Mouse (Mus musculus): ENCODE measurements around the gene Lama2. TPM values are rescaled to one million over a fixed set of nuclear protein-coding genes. Genes with fewer than 3 reads are reported as not detected.

Lama2 gene
- polyA plus RNA-seq, 1 experiment from 2014 or later, result 7.6 TPM

GRCm38 (mm10) chr10:27123763-27124162, 495.8 kb downstream of the Lama2 start:
- Histone ChIP-seq H3K9ac (ENCODE audit: low read length) (no peak overlapping the region), H3K4me2 (ENCODE audit: low read depth, low read length, severe bottlenecking) (no peak overlapping the region), H3K4me3 (ENCODE audit: low read depth, low read length) (no peak overlapping the region), H3K4me1 (replicated peaks; ENCODE audit: control insufficient read depth, insufficient read depth, low read length) (no peaks in the 10 kb centered on the region), H3K27ac (ENCODE audit: low read depth, low read length) (no peak overlapping the region), H3K36me3 (ENCODE audit: control insufficient read depth, insufficient read depth, low read length) (no peaks in the 10 kb centered on the region), H3K9me3 (ENCODE audit: control insufficient read depth, low read length) (no peaks in the 10 kb centered on the region), H3K27me3 (ENCODE audit: control insufficient read depth, insufficient read depth, low read length) (no peaks in the 10 kb centered on the region)
- ATAC-seq (replicated peaks; ENCODE audit: low FRiP score), result no peak
- 89% methylated on average over 5 of the region's 5 CpGs for WGBS
- no peak for DNase-seq (ENCODE audit: low spot score)

GRCm38 (mm10) chr10:27117815-27118214, 501.7 kb downstream of the Lama2 start:
- Histone ChIP-seq H3K27me3 (ENCODE audit: control insufficient read depth, insufficient read depth, low read length) (no peaks in the 10 kb centered on the region), H3K4me2 (ENCODE audit: low read depth, low read length, severe bottlenecking) (no peak overlapping the region), H3K27ac (ENCODE audit: low read depth, low read length) (no peak overlapping the region), H3K4me3 (ENCODE audit: low read depth, low read length) (no peak overlapping the region), H3K9ac (ENCODE audit: low read length) (no peak overlapping the region), H3K9me3 (ENCODE audit: control insufficient read depth, low read length) (no peaks in the 10 kb centered on the region), H3K4me1 (replicated peaks; ENCODE audit: control insufficient read depth, insufficient read depth, low read length) (no peaks in the 10 kb centered on the region), H3K36me3 (ENCODE audit: control insufficient read depth, insufficient read depth, low read length) (no peaks in the 10 kb centered on the region)
- 91% methylated on average over 3 of the region's 3 CpGs for WGBS
- ATAC-seq (replicated peaks; ENCODE audit: low FRiP score), result no peak
- no peak for DNase-seq (ENCODE audit: low spot score)

- Histone ChIP-seq H3K4me2 (ENCODE audit: low read depth, low read length, severe bottlenecking) (no peak overlapping the region), H3K9ac (ENCODE audit: low read length) (no peak overlapping the region), H3K9me3 (ENCODE audit: control insufficient read depth, low read length) (no peaks in the 10 kb centered on the region), H3K27ac (ENCODE audit: low read depth, low read length) (no peak overlapping the region), H3K4me3 (ENCODE audit: low read depth, low read length) (no peak overlapping the region), H3K4me1 (replicated peaks; ENCODE audit: control insufficient read depth, insufficient read depth, low read length) (no peaks in the 10 kb centered on the region), H3K36me3 (ENCODE audit: control insufficient read depth, insufficient read depth, low read length) (no peaks in the 10 kb centered on the region), H3K27me3 (ENCODE audit: control insufficient read depth, insufficient read depth, low read length) (no peaks in the 10 kb centered on the region)
- no peak for ATAC-seq (replicated peaks; ENCODE audit: low FRiP score)
- no peak for DNase-seq (ENCODE audit: low spot score)
- WGBS, result 81% methylated on average over 2 of the region's 2 CpGs
Observed at GRCm38 (mm10) chr10:27116938-27117647, 502.5 kb downstream of the Lama2 start.

DNA sequence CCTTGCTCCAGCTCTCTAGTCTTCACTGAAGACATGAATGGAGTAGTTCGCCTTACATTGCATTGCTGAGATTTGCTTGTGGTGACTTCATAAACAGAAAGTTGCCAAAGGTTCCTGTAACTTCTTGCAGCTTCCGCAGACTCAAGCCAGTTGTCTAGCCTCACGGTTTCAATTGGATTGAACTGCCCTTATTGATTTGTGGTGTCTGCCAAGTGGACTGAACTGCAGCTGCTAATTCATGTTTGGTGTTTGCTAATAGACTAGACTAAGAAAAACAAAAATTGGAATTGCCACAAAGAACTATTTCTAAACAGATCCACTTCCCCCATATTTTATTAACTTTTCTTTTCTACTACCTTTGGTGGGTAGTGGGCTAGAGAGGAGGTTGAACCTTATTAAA, 505.4 kb downstream of the Lama2 start:
- WGBS, result 90% methylated on average over 3 of the region's 3 CpGs
- Histone ChIP-seq H3K9me3 (ENCODE audit: control insufficient read depth, low read length) (no peaks in the 10 kb centered on the region), H3K36me3 (ENCODE audit: control insufficient read depth, insufficient read depth, low read length) (no peaks in the 10 kb centered on the region), H3K4me3 (ENCODE audit: low read depth, low read length) (no peak overlapping the region), H3K4me2 (ENCODE audit: low read depth, low read length, severe bottlenecking) (no peak overlapping the region), H3K27me3 (ENCODE audit: control insufficient read depth, insufficient read depth, low read length) (no peaks in the 10 kb centered on the region), H3K9ac (ENCODE audit: low read length) (no peak overlapping the region), H3K27ac (ENCODE audit: low read depth, low read length) (no peak overlapping the region), H3K4me1 (replicated peaks; ENCODE audit: control insufficient read depth, insufficient read depth, low read length) (no peaks in the 10 kb centered on the region)
- no peak for DNase-seq (ENCODE audit: low spot score)
- no peak for ATAC-seq (replicated peaks; ENCODE audit: low FRiP score)

- ATAC-seq (replicated peaks; ENCODE audit: low FRiP score), result 0 out of 2 replicates have a peak, but pooled peaks have one; percentile 46
- no peaks in the 10 kb centered on the region for H3K27me3 ChIP-seq (ENCODE audit: control insufficient read depth, insufficient read depth, low read length)
- H3K9ac ChIP-seq (ENCODE audit: low read length), result no peak overlapping the region
- no peak overlapping the region for H3K4me3 ChIP-seq (ENCODE audit: low read depth, low read length)
- H3K4me1 ChIP-seq (replicated peaks; ENCODE audit: control insufficient read depth, insufficient read depth, low read length), result no peaks in the 10 kb centered on the region
- H3K4me2 ChIP-seq (ENCODE audit: low read depth, low read length, severe bottlenecking), result no peak overlapping the region
- 69% methylated on average over 5 of the region's 5 CpGs for WGBS
- H3K27ac ChIP-seq (ENCODE audit: low read depth, low read length), result no peak overlapping the region
- no peaks in the 10 kb centered on the region for H3K9me3 ChIP-seq (ENCODE audit: control insufficient read depth, low read length)
- no peaks in the 10 kb centered on the region for H3K36me3 ChIP-seq (ENCODE audit: control insufficient read depth, insufficient read depth, low read length)
- no peak for DNase-seq (ENCODE audit: low spot score)
Observed at GRCm38 (mm10) chr10:27103811-27104210, 515.7 kb downstream of the Lama2 start.

- Histone ChIP-seq H3K4me1 (replicated peaks; ENCODE audit: control insufficient read depth, insufficient read depth, low read length) (no peaks in the 10 kb centered on the region), H3K36me3 (ENCODE audit: control insufficient read depth, insufficient read depth, low read length) (no peaks in the 10 kb centered on the region), H3K4me3 (ENCODE audit: low read depth, low read length) (no peak overlapping the region), H3K9me3 (ENCODE audit: control insufficient read depth, low read length) (no peaks in the 10 kb centered on the region), H3K9ac (ENCODE audit: low read length) (no peak overlapping the region), H3K27me3 (ENCODE audit: control insufficient read depth, insufficient read depth, low read length) (no peaks in the 10 kb centered on the region), H3K4me2 (ENCODE audit: low read depth, low read length, severe bottlenecking) (no peak overlapping the region), H3K27ac (ENCODE audit: low read depth, low read length) (no peak overlapping the region)
- ATAC-seq (replicated peaks; ENCODE audit: low FRiP score), result no peak
- no peak for DNase-seq (ENCODE audit: low spot score)
- 89% methylated on average over 3 of the region's 3 CpGs for WGBS
Observed at GRCm38 (mm10) chr10:27101800-27102353, 517.7 kb downstream of the Lama2 start.

DNA sequence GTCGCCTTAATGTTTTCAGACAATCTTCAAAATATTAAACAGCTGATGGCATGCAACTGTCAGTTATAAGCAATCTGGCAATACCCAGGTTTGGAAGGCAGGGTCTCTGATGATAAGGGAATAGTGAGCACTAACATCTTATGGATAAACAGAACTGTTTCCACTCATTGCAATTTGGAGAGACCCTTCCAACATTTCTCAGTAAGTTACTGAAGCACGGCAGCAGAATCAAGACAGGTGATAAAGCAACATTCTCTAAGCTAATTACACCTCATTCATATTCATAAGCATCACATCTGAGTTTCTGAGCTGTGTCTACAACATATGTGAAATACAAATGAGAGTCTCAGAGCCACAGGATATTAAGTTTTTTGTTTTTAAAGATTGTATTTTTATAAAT, 542.4 kb downstream of the Lama2 start:
- no peaks in the 10 kb centered on the region for H3K9me3 ChIP-seq (ENCODE audit: control insufficient read depth, low read length)
- H3K4me2 ChIP-seq (ENCODE audit: low read depth, low read length, severe bottlenecking), result no peak overlapping the region
- no peak for ATAC-seq (replicated peaks; ENCODE audit: low FRiP score)
- no peaks in the 10 kb centered on the region for H3K36me3 ChIP-seq (ENCODE audit: control insufficient read depth, insufficient read depth, low read length)
- DNase-seq (ENCODE audit: low spot score), result no peak
- no peaks in the 10 kb centered on the region for H3K4me1 ChIP-seq (replicated peaks; ENCODE audit: control insufficient read depth, insufficient read depth, low read length)
- H3K9ac ChIP-seq (ENCODE audit: low read length), result no peak overlapping the region
- 87% methylated on average over 2 of the region's 2 CpGs for WGBS
- no peak overlapping the region for H3K4me3 ChIP-seq (ENCODE audit: low read depth, low read length)
- H3K27me3 ChIP-seq (ENCODE audit: control insufficient read depth, insufficient read depth, low read length), result no peaks in the 10 kb centered on the region
- H3K27ac ChIP-seq (ENCODE audit: low read depth, low read length), result no peak overlapping the region

DNA sequence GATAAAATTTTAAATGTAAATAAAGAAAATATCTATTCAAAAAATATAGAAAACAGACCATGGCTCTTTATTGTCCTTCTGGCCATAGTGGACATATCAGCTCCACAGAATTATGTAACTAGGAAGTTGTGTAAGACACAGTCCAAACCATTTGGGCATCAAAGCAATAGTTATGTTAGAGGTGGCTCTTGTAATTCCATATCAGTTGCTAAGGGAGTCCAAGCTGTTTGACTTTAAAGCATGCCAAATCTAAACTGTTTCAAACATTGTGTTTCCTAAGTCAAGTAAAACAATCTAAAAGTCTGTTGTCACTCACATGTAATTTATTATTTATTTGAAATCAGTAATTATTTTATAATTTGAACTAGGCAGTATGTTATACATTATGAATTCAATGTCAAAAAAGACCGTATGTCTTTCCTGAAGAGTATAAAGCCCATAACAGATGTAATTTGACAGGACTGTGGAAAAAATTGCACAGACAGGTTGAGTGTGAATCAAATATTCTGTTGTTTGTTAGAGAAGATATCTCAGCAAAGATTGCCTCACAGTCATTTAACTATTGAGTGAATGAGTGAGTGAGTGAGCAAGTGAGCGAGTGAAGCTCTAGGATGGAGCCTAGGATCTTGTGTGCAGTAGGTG, 550.6 kb downstream of the Lama2 start:
- WGBS, result 91% methylated on average over 2 of the region's 2 CpGs
- DNase-seq (ENCODE audit: low spot score) (no peak), ATAC-seq (replicated peaks; ENCODE audit: low FRiP score) (no peak)
- Histone ChIP-seq H3K4me1 (replicated peaks; ENCODE audit: control insufficient read depth, insufficient read depth, low read length) (no peaks in the 10 kb centered on the region), H3K27me3 (ENCODE audit: control insufficient read depth, insufficient read depth, low read length) (no peaks in the 10 kb centered on the region), H3K27ac (ENCODE audit: low read depth, low read length) (no peak overlapping the region), H3K4me3 (ENCODE audit: low read depth, low read length) (no peak overlapping the region), H3K9ac (ENCODE audit: low read length) (no peak overlapping the region), H3K36me3 (ENCODE audit: control insufficient read depth, insufficient read depth, low read length) (no peaks in the 10 kb centered on the region), H3K9me3 (ENCODE audit: control insufficient read depth, low read length) (no peaks in the 10 kb centered on the region), H3K4me2 (ENCODE audit: low read depth, low read length, severe bottlenecking) (no peak overlapping the region)
